Mouse (Mus musculus) midbrain, embryonic 12.5 days (tissue): ENCODE measurements at regions not wholly inside any gene's neighbourhood (a gene's known extent, or its start where the extent isn't known, plus 50 kb on each side); places are given as distances from the start of the nearest gene placed in this dataset.
A peak's percentile ranks its signal among the peaks of the same experiment; 100 is the strongest.
"Not testable (repeated sequence)": the region's sequence is repeated elsewhere in the genome, so short reads cannot be mapped to it uniquely, and the experiment has no call there.

Experiments
- ATAC-seq: fragments of 200-750 bp; cut with Nextera tagmentation; 2 replicates; pipeline ENCODE4 v1.8.0; 2017; ENCODE audit warnings: low read depth, moderate TSS enrichment, moderate library complexity; ENCODE audit not compliant: low FRiP score
- H3K27ac ChIP-seq: fragments of 300-500 bp; sonication (generic); replicated peaks from 2 replicates; pipeline ENCODE4 v1.5.1; 2016; ENCODE audit warnings: mild to moderate bottlenecking
- H3K27me3 ChIP-seq: fragments of 300-500 bp; sonication (generic); 2 replicates; pipeline ENCODE4 v1.6.1; 2016; ENCODE audit warnings: mild to moderate bottlenecking
- H3K36me3 ChIP-seq: fragments of 300-500 bp; sonication (generic); 2 replicates; pipeline ENCODE4 v1.6.1; 2016
- H3K4me1 ChIP-seq: fragments of 300-500 bp; sonication (generic); 2 replicates; pipeline ENCODE4 v1.6.1; 2016
- H3K4me2 ChIP-seq: fragments of 300-500 bp; sonication (generic); replicated peaks from 2 replicates; pipeline ENCODE4 v1.6.1; 2016; ENCODE audit warnings: mild to moderate bottlenecking, moderate library complexity
- H3K4me3 ChIP-seq: fragments of 300-500 bp; sonication (generic); 2 replicates; pipeline ENCODE4 v1.5.1; 2016; ENCODE audit warnings: mild to moderate bottlenecking
- H3K9ac ChIP-seq: fragments of 300-500 bp; sonication (generic); replicated peaks from 2 replicates; pipeline ENCODE4 v1.6.1; 2016; ENCODE audit warnings: mild to moderate bottlenecking, moderate library complexity
- H3K9me3 ChIP-seq: fragments of 300-500 bp; sonication (generic); 2 replicates; pipeline ENCODE4 v1.6.1; 2016; ENCODE audit warnings: mild to moderate bottlenecking
- WGBS: fragments of 180-500 bp; shearing (Covaris S2); methylation state at CpG from one replicate; pipeline ENCODE4 v1.1.7; 2016; 5-methylcytosine and 5-hydroxymethylcytosine counted together

GRCm38 (mm10) chr14:61735541-61735940 is 128.3 kb downstream of the Kcnrg start:
- peaks cover 11% of the 10 kb centered on the region for H3K4me1 ChIP-seq
- H3K36me3 ChIP-seq, result no peaks in the 10 kb centered on the region
- no peak overlapping the region for H3K9ac ChIP-seq
- no peak overlapping the region for H3K4me3 ChIP-seq
- 78% methylated on average over 6 of the region's 6 CpGs for WGBS
- H3K4me2 ChIP-seq, result no peak overlapping the region
- no peak for ATAC-seq
- H3K27ac ChIP-seq, result no peak overlapping the region
- no peaks in the 10 kb centered on the region for H3K27me3 ChIP-seq
- H3K9me3 ChIP-seq, result peaks cover 7% of the 10 kb centered on the region; the same call in 1 of the 2 replicates

- Histone ChIP-seq H3K9me3 (peaks cover 7% of the 10 kb centered on the region; the same call in 1 of the 2 replicates), H3K4me3 (no peak overlapping the region), H3K9ac (no peak overlapping the region), H3K27me3 (no peaks in the 10 kb centered on the region), H3K4me1 (peaks cover 11% of the 10 kb centered on the region), H3K36me3 (no peaks in the 10 kb centered on the region), H3K4me2 (no peak overlapping the region; the same call in 1 of the 2 replicates), H3K27ac (no peak overlapping the region)
- 19% methylated on average over 16 of the region's 16 CpGs for WGBS
- no peak for ATAC-seq
Measured at GRCm38 (mm10) chr14:61736384-61737322, 129.4 kb downstream of the Kcnrg start.

GRCm38 (mm10) chr14:61737504-61738040 is 130.3 kb downstream of the Kcnrg start:
- H3K27me3 ChIP-seq, result no peaks in the 10 kb centered on the region
- peaks cover 5% of the 10 kb centered on the region; the same call in 1 of the 2 replicates for H3K9me3 ChIP-seq
- H3K36me3 ChIP-seq, result no peaks in the 10 kb centered on the region
- H3K4me1 ChIP-seq, result peaks cover 11% of the 10 kb centered on the region
- no peak overlapping the region for H3K27ac ChIP-seq
- WGBS, result 72% methylated on average over 6 of the region's 6 CpGs
- ATAC-seq, result no peak
- no peak overlapping the region for H3K9ac ChIP-seq
- no peak overlapping the region for H3K4me2 ChIP-seq
- no peak overlapping the region for H3K4me3 ChIP-seq

GRCm38 (mm10) chr14:61739453-61739852 is 132.2 kb downstream of the Kcnrg start:
- H3K4me1 ChIP-seq, result peaks cover 23% of the 10 kb centered on the region
- H3K36me3 ChIP-seq, result no peaks in the 10 kb centered on the region
- no peak overlapping the region for H3K9ac ChIP-seq
- H3K27me3 ChIP-seq, result no peaks in the 10 kb centered on the region
- no peak overlapping the region for H3K27ac ChIP-seq
- H3K9me3 ChIP-seq, result peaks cover 5% of the 10 kb centered on the region; the same call in 1 of the 2 replicates
- no peak for ATAC-seq
- H3K4me2 ChIP-seq, result no peak overlapping the region
- no peak overlapping the region for H3K4me3 ChIP-seq
- 94% methylated on average over 1 of the region's 1 CpGs for WGBS

- Histone ChIP-seq H3K4me1 (peaks cover 12% of the 10 kb centered on the region), H3K4me2 (no peak overlapping the region), H3K36me3 (no peaks in the 10 kb centered on the region), H3K27me3 (no peaks in the 10 kb centered on the region), H3K4me3 (no peak overlapping the region), H3K27ac (no peak overlapping the region), H3K9me3 (peaks cover 3% of the 10 kb centered on the region; the same call in 1 of the 2 replicates), H3K9ac (no peak overlapping the region)
- no peak for ATAC-seq
- 57% methylated on average over 4 of the region's 4 CpGs for WGBS
Measured at GRCm38 (mm10) chr14:61743855-61744408, 136.7 kb downstream of the Kcnrg start.

- Histone ChIP-seq H3K4me3 (no peak overlapping the region), H3K4me2 (no peak overlapping the region), H3K27me3 (no peaks in the 10 kb centered on the region; the same call in 1 of the 2 replicates), H3K27ac (no peak overlapping the region), H3K4me1 (peaks cover 12% of the 10 kb centered on the region), H3K9me3 (no peaks in the 10 kb centered on the region), H3K9ac (no peak overlapping the region), H3K36me3 (no peaks in the 10 kb centered on the region)
- 91% methylated on average over 3 of the region's 3 CpGs for WGBS
- no peak for ATAC-seq
Measured at GRCm38 (mm10) chr14:61753421-61753820, 146.2 kb downstream of the Kcnrg start.

- H3K4me1 ChIP-seq, result peaks cover 12% of the 10 kb centered on the region
- H3K4me2 ChIP-seq, result peak overlapping the region; percentile 53; the same call in 1 of the 2 replicates
- H3K27ac ChIP-seq, result no peak overlapping the region
- H3K36me3 ChIP-seq, result no peaks in the 10 kb centered on the region
- no peaks in the 10 kb centered on the region for H3K9me3 ChIP-seq
- no peak overlapping the region for H3K9ac ChIP-seq
- no peak for ATAC-seq
- no peak overlapping the region for H3K4me3 ChIP-seq
- H3K27me3 ChIP-seq, result no peaks in the 10 kb centered on the region; the same call in 1 of the 2 replicates
- WGBS, result 24% methylated on average over 1 of the region's 1 CpGs
Measured at GRCm38 (mm10) chr14:61756651-61757050, 149.4 kb downstream of the Kcnrg start.

GRCm38 (mm10) chr14:61757086-61757822 is 150.0 kb downstream of the Kcnrg start:
- Histone ChIP-seq H3K4me1 (peaks cover 12% of the 10 kb centered on the region), H3K36me3 (no peaks in the 10 kb centered on the region), H3K27me3 (no peaks in the 10 kb centered on the region; the same call in 1 of the 2 replicates), H3K27ac (no peak overlapping the region), H3K9me3 (no peaks in the 10 kb centered on the region), H3K4me3 (peak overlapping the region; percentile 23), H3K4me2 (peak overlapping the region; percentile 53), H3K9ac (no peak overlapping the region)
- peak; percentile 65; the same call in 1 of the 2 replicates for ATAC-seq
- whole genome bisulfite sequencing, result 4% methylated on average over 12 of the region's 15 CpGs

- Histone ChIP-seq H3K4me3 (peak overlapping the region; percentile 23), H3K27ac (no peak overlapping the region), H3K4me2 (peak overlapping the region; percentile 53), H3K27me3 (no peaks in the 10 kb centered on the region; the same call in 1 of the 2 replicates), H3K36me3 (no peaks in the 10 kb centered on the region), H3K9ac (no peak overlapping the region), H3K9me3 (no peaks in the 10 kb centered on the region), H3K4me1 (peaks cover 12% of the 10 kb centered on the region)
- 28% methylated on average over 7 of the region's 7 CpGs for WGBS
- ATAC-seq, result no peak
Measured at GRCm38 (mm10) chr14:61757823-61758175, 150.5 kb downstream of the Kcnrg start.

GRCm38 (mm10) chr14:61758586-61758985 is 151.3 kb downstream of the Kcnrg start:
- 89% methylated on average over 5 of the region's 5 CpGs for WGBS
- ATAC-seq, result no peak
- no peaks in the 10 kb centered on the region for H3K36me3 ChIP-seq
- no peaks in the 10 kb centered on the region; the same call in 1 of the 2 replicates for H3K27me3 ChIP-seq
- H3K9me3 ChIP-seq, result no peaks in the 10 kb centered on the region
- no peak overlapping the region for H3K4me3 ChIP-seq
- H3K4me2 ChIP-seq, result no peak overlapping the region
- no peak overlapping the region for H3K27ac ChIP-seq
- peaks cover 12% of the 10 kb centered on the region for H3K4me1 ChIP-seq
- no peak overlapping the region for H3K9ac ChIP-seq

GRCm38 (mm10) chr14:61760176-61760575 is 152.9 kb downstream of the Kcnrg start:
- H3K4me2 ChIP-seq, H3K36me3 ChIP-seq, H3K27ac ChIP-seq, H3K27me3 ChIP-seq, H3K9ac ChIP-seq, H3K4me3 ChIP-seq, H3K9me3 ChIP-seq, ATAC-seq: not testable (repeated sequence)
- peaks cover 12% of the 10 kb centered on the region for H3K4me1 ChIP-seq
- 89% methylated on average over 12 of the region's 12 CpGs for WGBS
